ENCODE assay signal across 8 mouse cellular contexts in the genomic region with DNA sequence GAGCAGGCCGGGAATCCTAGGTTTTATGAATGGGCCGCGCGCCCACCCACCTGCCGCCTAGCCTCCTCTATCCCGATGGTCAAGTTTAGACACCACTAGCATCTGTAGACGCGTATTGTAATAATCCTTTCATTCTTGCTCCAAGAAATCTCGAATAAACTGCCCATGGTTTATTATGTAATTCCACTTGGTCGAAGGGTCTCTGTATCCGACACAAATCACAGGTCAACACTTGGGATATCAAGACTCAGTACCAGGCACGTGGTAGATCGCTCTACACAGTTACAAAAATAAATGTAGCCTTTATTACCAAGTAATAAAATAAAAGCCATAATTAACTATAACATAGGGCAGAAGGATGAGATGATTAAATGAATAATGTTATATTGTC. TPM values are rescaled to one million over a fixed set of nuclear protein-coding genes. Genes with fewer than 3 reads are reported as not detected.
DNase-seq lines count a peak whose midpoint lies in the region; ATAC-seq and TF ChIP-seq lines count a peak whose summit lies in the region.

No protein-coding gene starts in this region.

- no peak for ATAC-seq in erythroblast, adult 5-6 weeks (replicated peaks; ENCODE audit: low FRiP score, poor library complexity, severe bottlenecking)
- no peak for ATAC-seq in neural tube, embryonic 11.5 days (ENCODE audit: insufficient read depth, low FRiP score, low TSS enrichment)
- no peak for ATAC-seq in limb, embryonic 14.5 days (ENCODE audit: low FRiP score, low read depth)
- no peak for ATAC-seq in stomach, embryonic 14.5 days (ENCODE audit: insufficient number of reproducible peaks, insufficient read depth, low FRiP score, low read depth)

- 11% methylated on average over 13 of the region's 13 CpGs for WGBS in neural tube, embryonic 11.5 days
- WGBS in limb, embryonic 14.5 days = 8% methylated on average over 13 of the region's 13 CpGs
- WGBS in stomach, embryonic 14.5 days = 11% methylated on average over 13 of the region's 13 CpGs

- peaks cover 44% of the 10 kb centered on the region for H3K36me3 ChIP-seq in erythroblast, embryonic 14.5 days (ENCODE audit: control insufficient read depth)
- H3K36me3 ChIP-seq in neural tube, embryonic 11.5 days (ENCODE audit: control insufficient read depth, insufficient read depth, low read length) = peaks cover 6% of the 10 kb centered on the region; the same call in 1 of the 2 replicates
- H3K36me3 ChIP-seq in limb, embryonic 14.5 days (ENCODE audit: control insufficient read depth, insufficient read depth, low read length) = peaks cover 42% of the 10 kb centered on the region
- peaks cover 27% of the 10 kb centered on the region for H3K36me3 ChIP-seq in stomach, embryonic 14.5 days (ENCODE audit: control insufficient read depth, insufficient read depth, low read length)

- H3K4me2 ChIP-seq in neural tube, embryonic 11.5 days (ENCODE audit: low read depth) = peak overlapping the region; percentile 34
- peak overlapping the region; percentile 51 for H3K4me2 ChIP-seq in limb, embryonic 14.5 days (replicated peaks; ENCODE audit: low read depth, low read length, severe bottlenecking)
- H3K4me2 ChIP-seq in stomach, embryonic 14.5 days (replicated peaks; ENCODE audit: low read depth, low read length) = peak overlapping the region; percentile 44; the same call in 1 of the 2 replicates

- TF ChIP-seq POLR2A in limb, embryonic 14.5 days (IDR thresholded peaks at IDR 0.05; ENCODE audit: borderline replicate concordance, extremely low read depth, insufficient read depth, insufficient read length) = no peak

- H3K4me1 ChIP-seq in erythroblast, embryonic 14.5 days (ENCODE audit: control insufficient read depth) = peaks cover 41% of the 10 kb centered on the region
- peaks cover 11% of the 10 kb centered on the region; the same call in 1 of the 2 replicates for H3K4me1 ChIP-seq in neural tube, embryonic 11.5 days (ENCODE audit: control insufficient read depth, insufficient read depth, low read length)
- peaks cover 15% of the 10 kb centered on the region for H3K4me1 ChIP-seq in limb, embryonic 14.5 days (ENCODE audit: control insufficient read depth, insufficient read depth, low read length)
- peaks cover 13% of the 10 kb centered on the region; the same call in 1 of the 2 replicates for H3K4me1 ChIP-seq in stomach, embryonic 14.5 days (ENCODE audit: control insufficient read depth, insufficient read depth, low read length)

- H3K4me3 ChIP-seq in erythroblast, embryonic 14.5 days (replicated peaks) = peak overlapping the region; percentile 91
- peak overlapping the region; percentile 82 for H3K4me3 ChIP-seq in neural tube, embryonic 11.5 days (ENCODE audit: low read depth, low read length)
- H3K4me3 ChIP-seq in limb, embryonic 14.5 days (replicated peaks; ENCODE audit: low read length) = peak overlapping the region; percentile 80
- H3K4me3 ChIP-seq in stomach, embryonic 14.5 days (ENCODE audit: low read depth, low read length) = peak overlapping the region; percentile 79

- H3K9me3 ChIP-seq in erythroblast, embryonic 14.5 days (ENCODE audit: control insufficient read depth, low read length) = no peaks in the 10 kb centered on the region
- H3K9me3 ChIP-seq in neural tube, embryonic 11.5 days (ENCODE audit: control insufficient read depth, low read length) = no peaks in the 10 kb centered on the region
- H3K9me3 ChIP-seq in limb, embryonic 14.5 days (ENCODE audit: control insufficient read depth, low read length) = no peaks in the 10 kb centered on the region
- no peaks in the 10 kb centered on the region for H3K9me3 ChIP-seq in stomach, embryonic 14.5 days (ENCODE audit: control insufficient read depth, low read depth, low read length)

- H3K27me3 ChIP-seq in erythroblast, embryonic 14.5 days (ENCODE audit: control insufficient read depth) = no peaks in the 10 kb centered on the region
- H3K27me3 ChIP-seq in neural tube, embryonic 11.5 days (ENCODE audit: control insufficient read depth, insufficient read depth, low read length) = no peaks in the 10 kb centered on the region
- H3K27me3 ChIP-seq in limb, embryonic 14.5 days (ENCODE audit: control insufficient read depth, insufficient read depth, low read length) = no peaks in the 10 kb centered on the region
- no peaks in the 10 kb centered on the region for H3K27me3 ChIP-seq in stomach, embryonic 14.5 days (ENCODE audit: control insufficient read depth, insufficient read depth, low read length)

- H3K9ac ChIP-seq in neural tube, embryonic 11.5 days (ENCODE audit: low read length) = no peak overlapping the region
- H3K9ac ChIP-seq in limb, embryonic 14.5 days (ENCODE audit: low read depth, low read length, severe bottlenecking) = no peak overlapping the region
- no peak overlapping the region for H3K9ac ChIP-seq in stomach, embryonic 14.5 days (replicated peaks; ENCODE audit: low read depth, low read length)

- no peak overlapping the region for H3K27ac ChIP-seq in neural tube, embryonic 11.5 days (ENCODE audit: low read depth, low read length)
- H3K27ac ChIP-seq in limb, embryonic 14.5 days (replicated peaks; ENCODE audit: low read depth, low read length) = no peak overlapping the region
- H3K27ac ChIP-seq in stomach, embryonic 14.5 days (ENCODE audit: low read length) = no peak overlapping the region

- no peak for DNase-seq in neural tube, embryonic 11.5 days (ENCODE audit: low spot score)
- DNase-seq in neural tube, embryonic 10.5 days (ENCODE audit: extremely low spot score, low spot score) = no peak
- DNase-seq in limb, embryonic 14.5 days (ENCODE audit: low spot score) = no peak
- no peak for DNase-seq in testis, postnatal 14 days (ENCODE audit: low spot score)
- no peak for DNase-seq in yolk sac, embryonic 10.5 days (ENCODE audit: low spot score)

RNA-seq across cellular contexts. Expression of a gene that starts 0.8 kb away (rescaled TPM):
- polyA plus RNA-seq in erythroblast, embryonic 14.5 days (2012) = 0.17 and 0.28 TPM in 2 replicates
- 3.3 and 4.0 TPM in 2 replicates for total RNA-seq in erythroblast, adult 5-6 weeks (2015; ENCODE audit: low replicate concordance)
- 3.6 and 4.5 TPM in 2 replicates for total RNA-seq in erythroblast, adult 5-6 weeks (2017; ENCODE audit: low replicate concordance)
- 2.0 and 2.8 TPM in 2 replicates for polyA plus RNA-seq in neural tube, embryonic 11.5 days (2014; fragmentation: Nextera tagmentation; extraction: Ambion mirVana)
- 34.4 and 37.4 TPM in 2 replicates for polyA plus RNA-seq in limb, embryonic 14.5 days (2012; rRNA removed)
- polyA plus RNA-seq in limb, embryonic 14.5 days (2014; fragmentation: Nextera tagmentation; extraction: Ambion mirVana) = 2.2 and 2.3 TPM in 2 replicates
- 1.9 and 2.5 TPM in 2 replicates for polyA plus RNA-seq in stomach, embryonic 14.5 days (2014; fragmentation: Nextera tagmentation; extraction: Ambion mirVana)

RNA-seq across cellular contexts. Expression of a gene that starts 21.0 kb away (rescaled TPM):
- polyA plus RNA-seq in erythroblast, embryonic 14.5 days (2012) = 1.2 and 1.3 TPM in 2 replicates
- 7.1 and 15.4 TPM in 2 replicates for total RNA-seq in erythroblast, adult 5-6 weeks (2015; ENCODE audit: low replicate concordance)
- 8.9 and 12.3 TPM in 2 replicates for total RNA-seq in erythroblast, adult 5-6 weeks (2017; ENCODE audit: low replicate concordance)
- 13.3 and 13.7 TPM in 2 replicates for polyA plus RNA-seq in neural tube, embryonic 11.5 days (2014; fragmentation: Nextera tagmentation; extraction: Ambion mirVana)
- polyA plus RNA-seq in limb, embryonic 14.5 days (2012; rRNA removed) = 20.6 and 22.0 TPM in 2 replicates
- 11.6 and 11.7 TPM in 2 replicates for polyA plus RNA-seq in limb, embryonic 14.5 days (2014; fragmentation: Nextera tagmentation; extraction: Ambion mirVana)
- 14.2 and 16.8 TPM in 2 replicates for polyA plus RNA-seq in stomach, embryonic 14.5 days (2014; fragmentation: Nextera tagmentation; extraction: Ambion mirVana)

RNA-seq across cellular contexts. Expression of a gene that starts 30.4 kb away (rescaled TPM):
- not detected in 2 replicates for polyA plus RNA-seq in erythroblast, embryonic 14.5 days (2012)
- not detected in 2 replicates for total RNA-seq in erythroblast, adult 5-6 weeks (2015; ENCODE audit: low replicate concordance)
- total RNA-seq in erythroblast, adult 5-6 weeks (2017; ENCODE audit: low replicate concordance) = not detected in 2 replicates
- not detected in 2 replicates for polyA plus RNA-seq in neural tube, embryonic 11.5 days (2014; fragmentation: Nextera tagmentation; extraction: Ambion mirVana)
- polyA plus RNA-seq in limb, embryonic 14.5 days (2012; rRNA removed) = 0.34 TPM in 1 of 2 replicates, not detected in the other
- polyA plus RNA-seq in limb, embryonic 14.5 days (2014; fragmentation: Nextera tagmentation; extraction: Ambion mirVana) = 0.35 TPM in 1 of 2 replicates, not detected in the other
- 0.43 and 0.59 TPM in 2 replicates for polyA plus RNA-seq in stomach, embryonic 14.5 days (2014; fragmentation: Nextera tagmentation; extraction: Ambion mirVana)

RNA-seq across cellular contexts. Expression of a gene that starts 36.9 kb away (rescaled TPM):
- polyA plus RNA-seq in erythroblast, embryonic 14.5 days (2012) = 22.6 and 32.2 TPM in 2 replicates
- total RNA-seq in erythroblast, adult 5-6 weeks (2015; ENCODE audit: low replicate concordance) = 241 and 306 TPM in 2 replicates
- 280 and 382 TPM in 2 replicates for total RNA-seq in erythroblast, adult 5-6 weeks (2017; ENCODE audit: low replicate concordance)
- 453 and 457 TPM in 2 replicates for polyA plus RNA-seq in neural tube, embryonic 11.5 days (2014; fragmentation: Nextera tagmentation; extraction: Ambion mirVana)
- polyA plus RNA-seq in limb, embryonic 14.5 days (2012; rRNA removed) = 456 and 903 TPM in 2 replicates
- polyA plus RNA-seq in limb, embryonic 14.5 days (2014; fragmentation: Nextera tagmentation; extraction: Ambion mirVana) = 730 and 764 TPM in 2 replicates
- 774 and 780 TPM in 2 replicates for polyA plus RNA-seq in stomach, embryonic 14.5 days (2014; fragmentation: Nextera tagmentation; extraction: Ambion mirVana)

RNA-seq across cellular contexts. Expression of a gene that starts 42.1 kb away (rescaled TPM):
- 2.3 and 8.3 TPM in 2 replicates for polyA plus RNA-seq in erythroblast, embryonic 14.5 days (2012)
- total RNA-seq in erythroblast, adult 5-6 weeks (2015; ENCODE audit: low replicate concordance) = 32.4 and 40.3 TPM in 2 replicates
- total RNA-seq in erythroblast, adult 5-6 weeks (2017; ENCODE audit: low replicate concordance) = 37.0 and 48.2 TPM in 2 replicates
- polyA plus RNA-seq in neural tube, embryonic 11.5 days (2014; fragmentation: Nextera tagmentation; extraction: Ambion mirVana) = 545 and 553 TPM in 2 replicates
- polyA plus RNA-seq in limb, embryonic 14.5 days (2012; rRNA removed) = 368 and 421 TPM in 2 replicates
- polyA plus RNA-seq in limb, embryonic 14.5 days (2014; fragmentation: Nextera tagmentation; extraction: Ambion mirVana) = 489 and 508 TPM in 2 replicates
- 429 and 454 TPM in 2 replicates for polyA plus RNA-seq in stomach, embryonic 14.5 days (2014; fragmentation: Nextera tagmentation; extraction: Ambion mirVana)
